Mouse (Mus musculus) Patski (cell line): ENCODE results near the gene Dnajc25. TPM values are rescaled to one million over a fixed set of nuclear protein-coding genes. Genes with fewer than 3 reads are reported as not detected.

Source experiments
- ATAC-seq: fragments of 100-300 bp; one replicate; pipeline ENCODE4 v1.8.0; 2021
- CTCF ChIA-PET: fragments of 350-600 bp; sonication (Branson Sonifier 250); formaldehyde crosslinking; loops from one replicate; lab custom pipeline; 2022; ENCODE audit warnings: inconsistent platforms; lab: Charles Lee
- POLR2A ChIA-PET: fragments of 350-600 bp; sonication (Branson Sonifier 250); formaldehyde crosslinking; loops from one replicate; lab custom pipeline; 2022; ENCODE audit warnings: antibody characterized with exemption, inconsistent platforms; lab: Charles Lee
- DNase-seq: peaks from one replicate; pipeline ENCODE4 v3.0.0-alpha.2; 2011; ENCODE audit warnings: low read depth, low spot score
- H3K27me3 ChIP-seq: fragments of 371-371 bp; one replicate; pipeline ENCODE4 v1.5.1; 2021
- CTCF ChIP-seq: fragments of 100-300 bp; IDR thresholded peaks from one replicate; pipeline ENCODE4 v1.5.1; 2021
- in situ Hi-C: fragments of 300-500 bp; cut with MboI; formaldehyde crosslinking; loops from 3 replicates; pipeline ENCODE4 v1.11.1; 2018; ENCODE audit warnings: low pct_unique_long_range_greater_than_20kb, mixed read lengths
- polyA plus RNA-seq: library from polyadenylated mRNA; unstranded; gene quantifications from one replicate; pipeline ENCODE4 v1.2.3, GENCODE M21; 2021

The Dnajc25 gene
- polyA plus RNA-seq, 1 experiment from 2014 or later = 7.7 TPM

DNA sequence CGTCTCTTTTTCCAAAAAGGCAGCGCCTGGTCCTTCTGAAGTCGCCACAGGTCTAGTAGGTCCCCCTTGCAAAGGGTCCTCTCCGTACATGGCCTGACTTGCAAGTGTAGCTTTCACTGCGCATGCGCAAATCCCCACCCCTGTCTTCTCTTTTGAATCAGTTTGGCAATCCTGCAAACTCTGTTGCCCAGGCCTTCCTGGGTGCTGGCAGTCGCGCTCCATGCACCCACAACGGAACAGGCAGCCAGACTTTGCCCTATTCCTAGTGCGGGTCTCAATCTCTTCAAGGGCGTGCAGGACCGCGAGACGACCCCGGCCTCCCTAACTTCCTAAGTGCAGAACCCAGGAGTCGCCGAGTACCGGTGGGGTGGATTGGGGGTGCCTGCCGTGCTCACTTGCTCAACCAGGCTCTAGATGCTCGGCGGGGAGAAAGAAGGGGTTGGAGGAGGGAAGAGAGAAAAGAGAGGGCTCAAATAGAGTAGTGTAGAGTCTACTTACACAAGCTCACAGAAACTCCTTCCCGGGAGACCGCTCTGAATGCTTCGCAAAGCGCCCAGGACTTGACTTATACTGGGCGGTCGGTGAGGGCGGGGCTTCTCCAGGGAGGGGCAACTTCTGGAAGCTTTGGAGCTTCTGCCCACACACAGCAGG lies 8.2 kb upstream of the Dnajc25 start, which contains the start of gene Ptgr1:
Gene Ptgr1, minus strand, starts transcription at position 580 of the 651 bp plus-strand sequence.
- CTCF ChIA-PET = interaction anchor here (1.0 to 10.4 kb wide), 3 partner anchors 12 to 25 kb away, joined by 3 to 121 read pairs (median 8); partner anchors contain the start of gene Dnajc25
- in situ Hi-C loops = no loop called here
- H3K27me3 ChIP-seq = no peaks in the 10 kb centered on the region
- DNase-seq (no peak), ATAC-seq (peak; percentile 59)
- POLR2A ChIA-PET = interaction anchor here (0.9 kb wide), 1 partner anchor 40 kb away, joined by 5 read pairs; no protein-coding TSS in a partner anchor
- no peak for TF ChIP-seq CTCF

DNA sequence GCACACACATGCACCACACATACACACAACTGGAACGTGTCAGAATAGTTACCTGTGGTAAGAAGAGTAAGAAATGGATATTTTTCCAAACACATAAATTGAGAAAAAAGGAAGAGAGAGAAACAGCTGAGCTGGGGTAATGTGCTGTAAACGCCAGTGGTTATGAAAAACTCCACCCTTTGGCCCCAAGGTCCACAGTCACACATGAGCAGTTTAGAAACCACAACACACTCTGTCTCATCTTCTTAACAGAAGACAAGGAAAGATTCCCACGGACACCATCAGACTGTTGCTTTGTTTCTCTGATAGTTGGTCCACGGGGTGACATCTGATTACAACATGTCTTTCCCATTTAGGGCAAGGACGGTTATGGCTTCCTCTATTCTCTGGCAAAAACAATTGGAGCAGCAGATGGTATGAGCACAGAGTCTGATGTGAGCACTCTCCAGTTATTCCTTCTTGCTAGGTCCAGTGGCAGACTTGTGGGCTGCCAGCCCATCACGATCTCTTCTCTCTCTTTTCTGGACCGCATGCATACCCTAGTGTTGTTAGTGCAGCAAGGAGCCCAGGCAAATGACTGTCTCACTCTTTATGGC lies 5.5 kb upstream of the Dnajc25 start:
- ATAC-seq = peak; percentile 27
- no peaks in the 10 kb centered on the region for H3K27me3 ChIP-seq
- POLR2A ChIA-PET = interaction anchor here (0.6 kb wide), 1 partner anchor 48 kb away, joined by 3 read pairs; no protein-coding TSS in a partner anchor
- in situ Hi-C loops = no loop called here
- CTCF ChIA-PET = interaction anchor here (10.4 kb wide), 1 partner anchor 9 kb away, joined by 121 read pairs; the partner anchor contains the start of gene Dnajc25
- TF ChIP-seq CTCF = no peak
- peak; percentile 62 for DNase-seq

DNA sequence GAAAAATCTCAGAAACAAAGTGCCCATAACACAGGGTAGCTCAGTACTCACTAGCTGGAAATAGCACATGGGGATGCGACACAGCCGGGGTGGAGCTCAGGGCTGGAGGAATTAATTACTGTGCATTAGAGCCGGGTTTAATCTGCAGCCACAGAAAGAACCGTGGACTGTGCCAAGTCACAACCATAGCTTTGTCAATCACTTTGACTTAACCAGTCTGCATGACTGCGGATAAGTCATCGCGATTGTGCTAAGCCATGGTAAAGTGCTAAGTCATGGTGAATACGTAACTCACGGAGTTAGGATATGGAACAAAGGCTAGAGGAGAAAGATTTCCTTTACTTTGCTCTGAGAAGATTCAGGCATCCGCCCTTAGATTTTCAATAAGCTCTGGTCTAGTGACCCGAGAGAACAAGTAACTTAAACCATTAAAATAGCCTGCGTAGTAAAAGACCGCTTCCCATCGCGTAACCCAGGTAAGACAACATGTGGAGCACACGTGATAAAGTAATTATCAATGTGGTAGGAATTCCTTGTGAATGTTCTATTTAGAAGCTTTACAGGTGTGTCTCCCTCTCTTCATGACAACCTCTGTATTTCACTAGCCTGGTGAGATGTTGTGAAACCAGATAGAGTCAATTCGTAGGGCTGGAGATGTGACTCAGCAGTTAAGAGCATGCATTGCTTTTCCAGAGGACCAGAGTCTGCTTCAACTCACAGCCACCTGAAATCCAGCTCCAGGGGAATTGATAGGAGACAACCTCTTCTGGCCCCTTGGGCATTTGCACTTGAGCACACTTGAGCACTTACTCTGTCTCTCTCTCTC lies 4.0 kb upstream of the Dnajc25 start:
- CTCF ChIA-PET = interaction anchor here (10.4 kb wide), 1 partner anchor 7 kb away, joined by 121 read pairs; the partner anchor contains the start of gene Dnajc25
- POLR2A ChIA-PET = no interaction called here
- ATAC-seq = no peak
- no peak for TF ChIP-seq CTCF
- DNase-seq = peak; percentile 54
- H3K27me3 ChIP-seq = no peaks in the 10 kb centered on the region
- in situ Hi-C loops = no loop called here

DNA sequence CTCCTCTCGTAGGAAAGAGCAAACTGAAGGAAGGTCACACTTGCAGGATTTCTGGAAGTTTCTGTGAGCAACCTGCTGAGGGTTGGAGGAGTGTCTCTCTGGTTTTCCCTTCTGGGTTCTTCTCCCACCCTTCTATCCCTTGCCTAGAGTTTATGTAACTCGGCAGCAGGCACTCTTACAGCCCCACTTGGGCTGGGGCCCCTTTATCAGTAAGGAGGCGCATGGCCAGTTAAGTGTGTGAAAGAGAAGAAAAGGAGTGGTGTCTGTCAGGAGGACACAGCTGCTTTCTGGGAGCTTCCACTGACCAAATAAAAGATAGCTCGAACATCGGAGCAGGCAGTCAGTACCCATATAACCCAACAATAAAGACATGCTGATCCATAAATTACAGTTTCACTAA lies 2.7 kb upstream of the Dnajc25 start:
- no peak for TF ChIP-seq CTCF
- in situ Hi-C loops = no loop called here
- ATAC-seq (no peak), DNase-seq (no peak)
- POLR2A ChIA-PET = no interaction called here
- CTCF ChIA-PET = no interaction called here
- no peaks in the 10 kb centered on the region for H3K27me3 ChIP-seq

DNA sequence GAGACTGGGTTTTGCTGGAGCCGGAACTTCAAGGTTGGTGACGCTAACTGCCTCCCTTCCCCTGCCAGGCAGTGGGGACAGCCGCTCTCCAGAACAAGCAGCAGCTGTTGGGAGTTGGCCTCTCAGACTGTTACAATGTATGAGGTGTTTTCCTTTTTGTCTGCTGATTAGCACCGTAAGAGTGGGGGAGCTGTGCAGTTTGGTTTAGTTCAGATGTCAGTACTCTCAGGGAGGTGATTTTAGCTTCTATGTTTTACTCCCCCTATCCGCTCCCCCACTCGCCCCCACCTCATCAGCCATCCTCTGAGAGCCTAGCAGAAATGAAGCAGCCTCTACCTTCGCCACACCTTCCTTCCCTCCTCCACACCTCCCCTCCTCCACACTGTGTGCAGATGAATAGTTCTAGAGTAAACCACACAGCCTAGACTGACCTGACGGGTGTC lies 410 bp downstream of the Dnajc25 start:
- in situ Hi-C loops = no loop called here
- DNase-seq (no peak), ATAC-seq (no peak)
- POLR2A ChIA-PET = interaction anchor here (0.6 kb wide), 1 partner anchor 1492 kb away, joined by 3 read pairs; no protein-coding TSS in a partner anchor
- TF ChIP-seq CTCF = no peak
- no peaks in the 10 kb centered on the region for H3K27me3 ChIP-seq
- CTCF ChIA-PET = interaction anchor here (7.5 kb wide), 1 partner anchor 9 kb away, joined by 121 read pairs; the partner anchor contains the start of gene Ptgr1

DNA sequence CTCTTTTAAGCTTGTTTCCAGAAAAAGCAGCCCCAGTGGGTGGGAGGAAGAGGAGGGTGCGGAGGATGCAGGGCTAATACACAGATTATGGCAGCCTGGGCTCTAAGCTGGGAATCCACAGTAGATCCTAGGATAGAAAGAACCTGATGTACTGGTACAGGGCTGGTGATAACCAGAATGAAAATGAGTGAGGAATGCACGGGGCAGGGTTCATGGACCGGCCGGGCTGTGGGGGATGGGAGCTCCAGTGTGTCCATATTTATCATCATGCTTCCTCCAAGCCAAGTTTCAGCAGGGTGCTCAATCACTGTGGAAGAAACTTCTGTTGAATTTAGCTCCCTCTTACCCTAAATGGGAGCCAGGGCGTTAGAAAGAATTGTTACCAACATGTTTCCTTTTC lies 2.2 kb downstream of the Dnajc25 start:
- no peak for DNase-seq
- CTCF ChIA-PET = interaction anchor here (7.5 kb wide), 1 partner anchor 11 kb away, joined by 121 read pairs; the partner anchor contains the start of gene Ptgr1
- in situ Hi-C loops = no loop called here

DNA sequence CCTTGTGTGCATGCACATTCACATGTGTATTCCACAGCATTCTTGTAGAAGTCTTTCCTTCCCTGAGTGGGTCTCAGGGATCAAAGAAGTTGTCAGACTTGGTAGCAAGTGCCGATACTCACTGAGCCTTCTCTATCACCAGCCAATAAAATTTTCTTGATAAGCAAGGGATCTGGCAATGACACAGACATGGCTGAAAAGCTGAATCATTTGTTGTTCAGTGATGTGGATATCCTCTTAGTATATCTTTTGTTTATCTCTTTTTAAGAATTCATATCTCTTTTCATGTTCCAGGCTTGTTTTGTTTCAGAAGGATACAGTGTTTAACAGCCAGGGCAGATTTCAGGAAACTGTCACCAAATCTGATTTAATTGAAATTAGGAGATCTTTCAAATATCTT lies 3.8 kb downstream of the Dnajc25 start:
- ChIA-PET CTCF (interaction anchor here (1.4 to 7.5 kb wide), 5 partner anchors 12 to 38 kb away, joined by 4 to 121 read pairs (median 6); partner anchors contain the start of gene Ptgr1), POLR2A (no interaction called here)
- ATAC-seq (no peak), DNase-seq (no peak)
- H3K27me3 ChIP-seq = no peaks in the 10 kb centered on the region
- TF ChIP-seq CTCF = no peak
- in situ Hi-C loops = no loop called here

More for the DNA sequence above, 2.2 kb downstream of the Dnajc25 start:
- no peak for ATAC-seq
- TF ChIP-seq CTCF = no peak
- POLR2A ChIA-PET = no interaction called here
- H3K27me3 ChIP-seq = no peaks in the 10 kb centered on the region

DNA sequence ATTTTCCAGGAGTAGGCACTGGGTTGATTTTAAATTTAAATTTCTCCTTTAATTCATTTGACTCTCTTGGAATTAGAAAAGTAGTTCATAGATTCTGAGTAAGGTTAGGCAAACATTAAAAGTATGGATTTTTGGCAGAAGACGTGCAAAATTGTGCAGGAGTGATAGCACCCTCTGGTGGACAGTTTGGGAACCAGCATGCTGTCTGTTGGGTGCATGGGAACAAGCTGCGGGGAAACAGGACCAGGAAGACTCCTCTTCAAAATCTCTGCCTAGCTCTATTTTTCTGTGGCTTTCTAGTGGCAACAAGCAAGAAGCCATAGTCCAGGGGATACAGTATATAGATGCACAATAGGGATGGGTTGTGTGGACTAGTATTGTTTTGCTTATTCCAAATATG lies 4.8 kb downstream of the Dnajc25 start:
- in situ Hi-C loops = no loop called here
- H3K27me3 ChIP-seq = no peaks in the 10 kb centered on the region
- ATAC-seq (peak; percentile 70), DNase-seq (peak; percentile 62)
- peak; percentile 86 for TF ChIP-seq CTCF
- POLR2A ChIA-PET = interaction anchor here (1.0 kb wide), 1 partner anchor 16 kb away, joined by 4 read pairs; no protein-coding TSS in a partner anchor
- CTCF ChIA-PET = interaction anchor here (0.8 to 7.5 kb wide), 13 partner anchors 9 to 534 kb away, joined by 3 to 121 read pairs (median 4); partner anchors contain the start of genes Ptgr1 and Zkscan16

DNA sequence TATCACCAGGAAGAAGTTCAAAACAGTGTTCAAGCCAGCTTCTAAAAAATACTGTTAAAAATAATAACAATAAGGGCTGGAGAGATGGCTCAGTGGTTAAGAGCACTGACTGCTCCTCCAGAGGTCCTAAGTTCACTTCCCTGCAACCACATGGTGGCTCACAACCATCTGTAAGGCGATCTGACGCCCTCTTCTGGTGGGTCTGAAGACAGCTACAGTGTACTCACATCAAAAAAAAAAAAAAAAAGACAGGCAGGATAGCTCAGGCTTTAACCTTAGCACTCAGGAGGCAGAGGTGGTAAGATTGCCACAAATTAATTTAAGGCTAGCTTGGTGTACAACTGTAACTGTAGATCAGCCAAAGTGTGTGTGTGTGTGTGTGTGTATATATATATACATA lies 5.8 kb downstream of the Dnajc25 start:
- DNase-seq (no peak), ATAC-seq (no peak)
- ChIA-PET POLR2A (no interaction called here), CTCF (interaction anchor here (1.2 to 7.5 kb wide), 4 partner anchors 11 to 42 kb away, joined by 3 to 121 read pairs (median 6); partner anchors contain the start of gene Ptgr1)
- TF ChIP-seq CTCF = no peak
- in situ Hi-C loops = no loop called here
- H3K27me3 ChIP-seq = no peaks in the 10 kb centered on the region
